Mouse (Mus musculus): Measurements from ENCODE around the gene Vmn1r61. TPM values are rescaled to one million over a fixed set of nuclear protein-coding genes. Genes with fewer than 3 reads are reported as not detected.

The Vmn1r61 gene
- not detected in 2 replicates for polyA plus RNA-seq (2012; rRNA removed)

GRCm38 (mm10) chr7:5613195-5613594 is at the start of gene Vmn1r61:
Gene Vmn1r61, minus strand, starts transcription at chr7:5613295.

Other genes starting within 250 kb of the Vmn1r61 start
- not detected in 2 replicates for gene Vmn1r58, start 199.9 kb downstream of the Vmn1r61 start, polyA plus RNA-seq (2012; rRNA removed)
- gene Vmn1r59, start 156.5 kb downstream of the Vmn1r61 start, polyA plus RNA-seq (2012; rRNA removed) = not detected in 2 replicates
- not detected in 2 replicates for gene Vmn2r28, start 119.3 kb downstream of the Vmn1r61 start, polyA plus RNA-seq (2012; rRNA removed)
- not detected in 2 replicates for gene Vmn1r60, start 66.0 kb downstream of the Vmn1r61 start, polyA plus RNA-seq (2012; rRNA removed)
- gene Vmn1r62, start 60.3 kb upstream of the Vmn1r61 start, polyA plus RNA-seq (2012; rRNA removed) = not detected in 2 replicates
- not detected in 2 replicates for gene Vmn1r63, start 192.2 kb upstream of the Vmn1r61 start, polyA plus RNA-seq (2012; rRNA removed)